Mouse (Mus musculus) small intestine, adult 2 months (tissue): ENCODE measurements around the gene Sesn2. TPM values are rescaled to one million over a fixed set of nuclear protein-coding genes. Genes with fewer than 3 reads are reported as not detected.
A peak's percentile ranks its signal among the peaks of the same experiment; 100 is the strongest.
"Not testable (repeated sequence)": the region's sequence is repeated elsewhere in the genome, so short reads cannot be mapped to it uniquely, and the experiment has no call there.

Experiments used
- H3K27ac ChIP-seq: fragments of 200-500 bp; 2 replicates; pipeline ENCODE4 v1.5.1; 2012; ENCODE audit warnings: low read depth, low read length, control low read depth, inconsistent platforms; ENCODE audit not compliant: insufficient read depth
- H3K27me3 ChIP-seq: fragments of 200-500 bp; 2 replicates; pipeline ENCODE4 v1.6.1; 2012; ENCODE audit warnings: mild to moderate bottlenecking, moderate library complexity, low read length, inconsistent platforms; ENCODE audit not compliant: control insufficient read depth, insufficient read depth
- H3K36me3 ChIP-seq: fragments of 200-500 bp; 2 replicates; pipeline ENCODE4 v1.6.1; 2012; ENCODE audit warnings: mild to moderate bottlenecking, low read length, control low read depth, inconsistent platforms; ENCODE audit not compliant: control insufficient read depth, insufficient read depth
- H3K4me1 ChIP-seq: fragments of 200-500 bp; 2 replicates; pipeline ENCODE4 v1.6.1; 2012; ENCODE audit warnings: low read length, inconsistent platforms, mixed read lengths; ENCODE audit not compliant: control insufficient read depth, insufficient read depth, insufficient read length
- H3K4me3 ChIP-seq: fragments of 200-500 bp; 2 replicates; pipeline ENCODE4 v1.5.1; 2012; ENCODE audit warnings: low read depth, mild to moderate bottlenecking, control low read depth, inconsistent platforms, low read length, moderate library complexity
- CTCF ChIP-seq: fragments of 200-500 bp; IDR thresholded peaks from 2 replicates; pipeline ENCODE4 v1.5.1; 2012; ENCODE audit warnings: low read depth, mild to moderate bottlenecking, control low read depth, inconsistent platforms, low read length, moderate library complexity, mixed read lengths; ENCODE audit not compliant: insufficient replicate concordance, insufficient read length; ENCODE audit errors: extremely low read depth
- POLR2A ChIP-seq: fragments of 200-500 bp; IDR thresholded peaks from 2 replicates; pipeline ENCODE4 v1.6.1; 2012; ENCODE audit warnings: low read depth, mild to moderate bottlenecking, control low read depth, inconsistent platforms, low read length, moderate library complexity
- WGBS: fragments of 180-500 bp; shearing (Covaris S2); methylation state at CpG from one replicate; pipeline ENCODE4 v1.1.7; 2018; 5-methylcytosine and 5-hydroxymethylcytosine counted together
- polyA plus RNA-seq: library from polyadenylated mRNA; depleted of rRNA; stranded (reverse); fragments of >200 nt; gene quantifications from 2 replicates; pipeline ENCODE4 v1.2.3, GENCODE M21; 2012; rRNA removed

Sesn2 gene
- polyA plus RNA-seq = 4.0 and 6.7 TPM in 2 replicates

- Histone ChIP-seq H3K27ac (peak within 1 kb of the TSS; percentile 33), H3K36me3 (no peaks in the 10 kb centered on the region), H3K4me3 (peak within 1 kb of the TSS; percentile 92), H3K27me3 (no peaks in the 10 kb centered on the region), H3K4me1 (peaks cover 6% of the 10 kb centered on the region)
- TF ChIP-seq CTCF = no peak
- peak; percentile 99 for TF ChIP-seq POLR2A
- under 1% methylated on average over 32 of the region's 32 CpGs for WGBS
Measured at GRCm38 (mm10) chr4:132510352-132510798, at the start of gene Sesn2. Gene Sesn2, minus strand, starts transcription at chr4:132510501.

- WGBS = 85% methylated on average over 7 of the region's 7 CpGs
- H3K36me3 ChIP-seq = peaks cover 31% of the 10 kb centered on the region
- not testable (repeated sequence) for H3K4me1 ChIP-seq, H3K27me3 ChIP-seq, H3K4me3 ChIP-seq
- 0 out of 2 replicates have a peak overlapping the region, but pooled peaks have one; percentile 5 for H3K27ac ChIP-seq
Measured at GRCm38 (mm10) chr4:132555550-132555949, 45.2 kb upstream of the Sesn2 start.

- Histone ChIP-seq H3K27me3 (no peaks in the 10 kb centered on the region), H3K36me3 (peaks cover 35% of the 10 kb centered on the region), H3K4me1 (peaks cover 6% of the 10 kb centered on the region; the same call in 1 of the 2 replicates), H3K27ac (peak overlapping the region; percentile 17; the same call in 1 of the 2 replicates), H3K4me3 (no peak overlapping the region)
- TF ChIP-seq CTCF (no peak), POLR2A (no peak)
- 34% methylated on average over 8 of the region's 8 CpGs for WGBS
Measured at GRCm38 (mm10) chr4:132554653-132555052, 44.4 kb upstream of the Sesn2 start.

- TF ChIP-seq POLR2A (no peak), CTCF (no peak)
- Histone ChIP-seq H3K4me1 (peaks cover 6% of the 10 kb centered on the region; the same call in 1 of the 2 replicates), H3K4me3 (no peak overlapping the region), H3K36me3 (peaks cover 38% of the 10 kb centered on the region), H3K27me3 (no peaks in the 10 kb centered on the region), H3K27ac (peak overlapping the region; percentile 17; the same call in 1 of the 2 replicates)
- WGBS = 40% methylated on average over 5 of the region's 5 CpGs
Measured at GRCm38 (mm10) chr4:132554221-132554620, 43.9 kb upstream of the Sesn2 start.

GRCm38 (mm10) chr4:132545851-132546250 lies 35.5 kb upstream of the Sesn2 start:
- 18% methylated on average over 8 of the region's 8 CpGs for WGBS
- Histone ChIP-seq H3K27ac (no peak overlapping the region), H3K4me1 (no peaks in the 10 kb centered on the region), H3K4me3 (no peak overlapping the region), H3K27me3 (no peaks in the 10 kb centered on the region), H3K36me3 (peaks cover 59% of the 10 kb centered on the region)
- TF ChIP-seq POLR2A = no peak
- peak; percentile 44; the same call in 1 of the 2 replicates for TF ChIP-seq CTCF

- WGBS = 39% methylated on average over 1 of the region's 1 CpGs
- H3K4me1 ChIP-seq = no peaks in the 10 kb centered on the region
- TF ChIP-seq POLR2A (no peak), CTCF (no peak)
- peaks cover 51% of the 10 kb centered on the region for H3K36me3 ChIP-seq
- no peak overlapping the region for H3K27ac ChIP-seq
- H3K27me3 ChIP-seq = no peaks in the 10 kb centered on the region
- no peak overlapping the region for H3K4me3 ChIP-seq
Measured at GRCm38 (mm10) chr4:132542724-132543123, 32.4 kb upstream of the Sesn2 start.

- peaks cover 4% of the 10 kb centered on the region; the same call in 1 of the 2 replicates for H3K4me1 ChIP-seq
- TF ChIP-seq POLR2A (no peak), CTCF (no peak)
- no peaks in the 10 kb centered on the region for H3K27me3 ChIP-seq
- no peak overlapping the region for H3K27ac ChIP-seq
- 78% methylated on average over 4 of the region's 4 CpGs for WGBS
- peaks cover 42% of the 10 kb centered on the region for H3K36me3 ChIP-seq
- H3K4me3 ChIP-seq = no peak overlapping the region
Measured at GRCm38 (mm10) chr4:132541413-132541812, 31.1 kb upstream of the Sesn2 start.
